Mouse (Mus musculus) retina, embryonic 14.5 days (tissue): ENCODE data around the gene Fpr1.
"Not testable (repeated sequence)": the region's sequence is repeated elsewhere in the genome, so short reads cannot be mapped to it uniquely, and the experiment has no call there.

Source experiments
- DNase-seq: peaks from one replicate; pipeline ENCODE4 v3.0.0-alpha.2; 2015; ENCODE audit warnings: low spot score

Fpr1 gene

GRCm38 (mm10) chr17:17883840-17884239 is at the start of gene Fpr1:
TSS of gene Fpr1 (minus strand) at chr17:17883940.
- DNase-seq = no peak

GRCm38 (mm10) chr17:17917782-17918181 is 34.0 kb upstream of the Fpr1 start:
- no peak for DNase-seq

- DNase-seq = no peak
These were observed 33.6 kb upstream of the Fpr1 start for GRCm38 (mm10) chr17:17917376-17917775.

GRCm38 (mm10) chr17:17912618-17913017 is 28.9 kb upstream of the Fpr1 start:
- not testable (repeated sequence) for DNase-seq

GRCm38 (mm10) chr17:17909636-17910421 is 26.1 kb upstream of the Fpr1 start:
- DNase-seq = peak; percentile 80

GRCm38 (mm10) chr17:17900768-17901167 is 17.0 kb upstream of the Fpr1 start:
- DNase-seq = no peak

- peak; percentile 40 for DNase-seq
These were observed 15.5 kb upstream of the Fpr1 start for GRCm38 (mm10) chr17:17899268-17899667.

GRCm38 (mm10) chr17:17896039-17896438 is 12.3 kb upstream of the Fpr1 start:
- peak; percentile 74 for DNase-seq

GRCm38 (mm10) chr17:17889732-17890425 is 6.1 kb upstream of the Fpr1 start:
- DNase-seq = no peak

- DNase-seq = no peak
These were observed 4.1 kb upstream of the Fpr1 start, which contains the start of the genes Fpr2 and Fpr3 for GRCm38 (mm10) chr17:17887774-17888248. TSS of gene Fpr2 (plus strand) at chr17:17887824. TSS of gene Fpr3 (plus strand) at chr17:17887852.

GRCm38 (mm10) chr17:17882672-17883071 is 1.1 kb downstream of the Fpr1 start:
- DNase-seq = no peak

- no peak for DNase-seq
These were observed 4.4 kb downstream of the Fpr1 start for GRCm38 (mm10) chr17:17879347-17879746.

- no peak for DNase-seq
These were observed 12.0 kb downstream of the Fpr1 start for GRCm38 (mm10) chr17:17871697-17872096.

GRCm38 (mm10) chr17:17870892-17871550 is 12.7 kb downstream of the Fpr1 start:
- no peak for DNase-seq

GRCm38 (mm10) chr17:17866801-17867469 is 16.8 kb downstream of the Fpr1 start:
- no peak for DNase-seq

- no peak for DNase-seq
These were observed 18.6 kb downstream of the Fpr1 start for GRCm38 (mm10) chr17:17865168-17865567.

GRCm38 (mm10) chr17:17862360-17862759 is 21.4 kb downstream of the Fpr1 start:
- no peak for DNase-seq

- no peak for DNase-seq
These were observed 23.6 kb downstream of the Fpr1 start for GRCm38 (mm10) chr17:17860110-17860509.

- no peak for DNase-seq
These were observed 26.3 kb downstream of the Fpr1 start for GRCm38 (mm10) chr17:17857446-17857845.

GRCm38 (mm10) chr17:17856612-17857011 is 27.1 kb downstream of the Fpr1 start:
- no peak for DNase-seq

GRCm38 (mm10) chr17:17855064-17855838 is 28.5 kb downstream of the Fpr1 start, which contains the start of gene Has1:
TSS of gene Has1 (minus strand) at chr17:17855205.
- DNase-seq = no peak
